Mouse (Mus musculus): ENCODE measurements around the gene Zswim9. TPM values are rescaled to one million over a fixed set of nuclear protein-coding genes. Genes with fewer than 3 reads are reported as not detected.

The Zswim9 gene
- polyA plus RNA-seq (2016; fragmentation: Nextera tagmentation; extraction: Ambion mirVana): 15.8 and 19.0 TPM in 2 replicates

DNA sequence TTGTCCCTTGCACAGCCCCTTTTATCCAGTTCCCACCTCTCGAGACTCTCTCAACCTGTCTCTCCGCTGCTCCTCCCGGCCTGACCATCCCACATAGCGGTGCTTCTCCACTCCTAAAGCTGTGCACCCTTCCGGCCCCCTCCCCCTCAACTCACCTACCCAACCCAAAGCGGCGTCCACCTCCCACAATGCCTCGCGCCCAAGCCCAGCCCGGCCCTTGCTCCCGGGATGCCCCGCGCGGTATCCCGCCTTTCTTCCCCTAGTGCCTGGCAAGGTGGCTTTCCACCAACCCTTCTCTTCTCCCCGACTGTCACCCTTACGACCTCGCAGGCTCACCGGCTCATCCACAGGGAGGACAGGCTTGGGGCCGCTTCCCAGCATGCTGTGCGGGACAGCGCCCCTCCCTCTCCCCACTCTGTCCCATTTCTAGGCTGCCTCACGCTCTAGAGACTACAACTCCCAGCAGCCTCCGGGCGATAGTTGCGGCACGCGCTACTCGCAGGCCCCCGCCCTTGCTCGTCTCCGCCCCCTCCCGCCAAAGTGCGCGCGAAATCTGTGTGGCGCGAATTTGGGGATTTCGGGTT is at the start of gene Zswim9:
Zswim9 (minus strand) TSS at position 414 of the 584 bp plus-strand sequence.
- Histone ChIP-seq H3K36me3 (replicated peaks) (peaks cover 63% of the 10 kb centered on the region), H3K9ac (peak within 1 kb of the TSS; percentile 70)

DNA sequence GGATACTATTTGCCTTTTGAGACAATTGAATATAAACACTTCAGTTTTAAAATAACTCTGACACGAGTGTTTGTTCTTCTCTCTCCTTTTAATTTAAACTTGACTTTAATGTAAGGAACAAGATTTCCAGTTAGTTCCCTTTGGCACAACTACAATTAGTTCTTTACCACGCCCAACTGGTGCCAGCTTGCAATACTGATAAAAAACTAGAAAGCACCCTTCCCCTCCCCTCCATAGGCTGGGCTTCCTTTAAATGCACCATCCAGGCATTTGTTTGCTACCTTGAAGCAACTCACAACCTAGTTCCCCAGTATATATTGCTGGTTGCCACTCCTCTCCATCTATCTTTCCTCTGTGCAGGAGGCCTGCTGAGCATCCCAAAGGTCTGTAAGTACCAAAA is 45.8 kb upstream of the Zswim9 start, which contains the start of gene Pla2g4c:
Pla2g4c (plus strand) TSS at position 340 of the 400 bp plus-strand sequence.
- ATAC-seq (ENCODE audit: low FRiP score): no peak
- no peak within 1 kb of the TSS for H3K9ac ChIP-seq
- H3K4me2 ChIP-seq: no peak within 1 kb of the TSS
- no peaks in the 10 kb centered on the region for H3K27me3 ChIP-seq
- no peaks in the 10 kb centered on the region for H3K9me3 ChIP-seq
- H3K36me3 ChIP-seq (replicated peaks): no peaks in the 10 kb centered on the region
- H3K4me1 ChIP-seq: no peaks in the 10 kb centered on the region
- WGBS: 90% methylated on average over 2 of the region's 2 CpGs
- H3K27ac ChIP-seq: no peak within 1 kb of the TSS
- no peak within 1 kb of the TSS for H3K4me3 ChIP-seq (replicated peaks)

More for the DNA sequence above, at the start of gene Zswim9:
- peak within 1 kb of the TSS; percentile 65 for H3K4me3 ChIP-seq (replicated peaks)
- H3K27me3 ChIP-seq: no peaks in the 10 kb centered on the region
- no peaks in the 10 kb centered on the region for H3K9me3 ChIP-seq
- peak within 1 kb of the TSS; percentile 91 for H3K27ac ChIP-seq
- peaks cover 6% of the 10 kb centered on the region for H3K4me1 ChIP-seq
- WGBS: under 1% methylated on average over 39 of the region's 39 CpGs
- peak; percentile 97 for ATAC-seq (ENCODE audit: low FRiP score)
- H3K4me2 ChIP-seq: peak within 1 kb of the TSS; percentile 63

DNA sequence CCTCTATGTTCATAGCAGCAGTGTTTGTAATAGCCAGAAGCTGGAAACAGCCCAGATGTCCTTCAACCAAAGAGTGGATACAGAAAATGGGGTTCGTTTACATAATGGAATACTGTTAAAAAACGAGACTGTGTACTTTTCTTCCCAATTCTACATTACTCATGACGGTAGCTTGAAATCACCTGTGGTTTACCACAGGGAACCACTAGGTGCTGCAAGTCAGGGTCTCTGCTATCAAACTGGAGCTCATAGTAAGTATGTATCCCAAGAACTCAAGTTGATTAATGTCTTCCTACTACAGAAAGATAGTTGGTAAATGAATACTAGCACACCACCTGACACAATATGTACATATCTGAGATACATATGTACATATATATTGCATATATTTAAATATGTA is 42.9 kb upstream of the Zswim9 start:
- H3K4me3 ChIP-seq (replicated peaks): no peak overlapping the region
- ATAC-seq (ENCODE audit: low FRiP score): no peak
- no peaks in the 10 kb centered on the region for H3K4me1 ChIP-seq
- no peaks in the 10 kb centered on the region for H3K27me3 ChIP-seq
- H3K9me3 ChIP-seq: no peaks in the 10 kb centered on the region
- WGBS: 94% methylated on average over 3 of the region's 3 CpGs
- H3K27ac ChIP-seq: no peak overlapping the region
- no peaks in the 10 kb centered on the region for H3K36me3 ChIP-seq (replicated peaks)
- no peak overlapping the region for H3K4me2 ChIP-seq
- H3K9ac ChIP-seq: no peak overlapping the region

DNA sequence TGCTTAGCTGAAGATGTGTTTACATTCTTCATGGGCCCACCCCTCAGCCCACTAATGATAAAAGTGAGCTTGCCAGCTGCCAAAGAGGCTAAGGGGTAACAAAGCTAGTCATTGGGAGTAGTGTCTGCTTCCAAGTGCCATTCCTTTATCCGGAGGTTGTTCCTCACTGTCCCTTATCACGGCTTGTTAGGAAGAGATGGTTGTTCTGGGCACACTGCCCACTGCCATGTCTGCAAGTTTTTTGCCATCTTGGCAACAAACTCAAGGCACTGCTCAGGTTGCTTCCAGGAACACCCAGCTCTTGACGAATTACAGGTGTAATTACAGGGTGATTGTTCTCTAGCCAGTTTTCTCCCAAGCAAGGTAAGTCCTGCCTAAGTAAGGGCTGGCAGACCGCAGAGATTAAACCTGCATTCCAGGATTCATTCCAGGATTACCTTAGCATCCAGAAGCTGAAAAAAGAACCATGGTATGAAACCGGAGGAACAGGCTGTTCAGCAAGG is 35.6 kb upstream of the Zswim9 start:
- Histone ChIP-seq H3K27ac (no peak overlapping the region), H3K27me3 (no peaks in the 10 kb centered on the region), H3K4me2 (no peak overlapping the region), H3K4me1 (no peaks in the 10 kb centered on the region), H3K4me3 (replicated peaks) (no peak overlapping the region), H3K9ac (no peak overlapping the region), H3K36me3 (replicated peaks) (peaks cover 53% of the 10 kb centered on the region), H3K9me3 (no peaks in the 10 kb centered on the region)
- WGBS: 89% methylated on average over 5 of the region's 5 CpGs
- no peak for ATAC-seq (ENCODE audit: low FRiP score)

DNA sequence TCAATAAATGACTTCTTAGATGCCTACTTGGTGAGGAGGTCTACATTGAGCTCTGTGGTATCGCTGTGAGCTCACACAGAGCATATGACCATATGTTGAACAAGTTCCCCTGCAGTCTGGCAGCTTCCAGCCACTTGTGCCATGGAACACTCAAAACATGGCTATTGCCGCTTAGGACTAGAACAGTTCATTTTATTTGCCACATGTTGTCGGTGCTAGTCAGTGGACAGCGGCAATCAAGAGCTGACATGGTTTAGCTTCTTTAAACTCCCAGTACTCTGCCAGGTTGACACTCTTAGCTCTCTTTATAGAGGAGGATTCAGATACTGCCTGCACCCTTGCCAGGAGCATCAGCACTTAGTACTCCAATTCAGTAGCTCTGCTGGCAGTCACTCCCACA is 32.9 kb upstream of the Zswim9 start:
- H3K27ac ChIP-seq: no peak overlapping the region
- no peak overlapping the region for H3K4me3 ChIP-seq (replicated peaks)
- peaks cover 80% of the 10 kb centered on the region for H3K36me3 ChIP-seq (replicated peaks)
- no peaks in the 10 kb centered on the region for H3K27me3 ChIP-seq
- WGBS: 91% methylated on average over 4 of the region's 4 CpGs
- H3K9ac ChIP-seq: no peak overlapping the region
- no peak for ATAC-seq (ENCODE audit: low FRiP score)
- H3K4me2 ChIP-seq: no peak overlapping the region
- no peaks in the 10 kb centered on the region for H3K9me3 ChIP-seq
- H3K4me1 ChIP-seq: no peaks in the 10 kb centered on the region

DNA sequence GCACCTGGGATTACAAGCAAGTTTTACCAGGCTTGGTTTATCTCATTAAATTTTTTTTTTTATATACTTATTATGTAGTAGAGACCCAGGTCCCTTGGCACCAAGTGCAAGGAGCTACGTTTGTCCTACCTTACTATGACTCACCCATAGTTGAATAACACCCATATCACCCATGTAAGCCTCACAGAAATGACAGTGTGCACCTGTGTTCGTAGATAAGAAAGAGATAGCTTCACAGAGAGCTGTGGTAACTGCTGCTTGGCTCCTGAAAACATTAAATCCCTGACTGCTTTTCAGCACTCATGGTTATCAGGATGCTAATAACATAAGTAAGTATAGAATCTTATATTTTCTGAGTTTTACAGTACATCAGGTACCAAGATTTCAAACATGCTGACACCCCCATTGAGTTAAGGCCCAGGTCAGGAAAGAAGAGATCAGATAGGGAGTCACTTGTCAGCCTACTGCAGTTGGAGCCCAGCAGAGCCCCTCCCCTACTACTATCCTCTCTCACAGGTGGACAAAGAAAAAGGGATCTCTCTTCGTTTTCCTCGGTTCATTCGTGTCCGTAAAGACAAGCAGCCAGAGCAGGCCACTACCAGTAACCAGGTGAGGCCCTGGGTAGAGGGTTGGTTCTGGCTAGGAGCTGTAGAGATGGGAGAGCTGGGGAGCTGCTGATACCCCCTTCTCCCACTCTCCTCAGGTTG is 32.1 kb upstream of the Zswim9 start:
- no peaks in the 10 kb centered on the region for H3K4me1 ChIP-seq
- no peaks in the 10 kb centered on the region for H3K9me3 ChIP-seq
- no peak overlapping the region for H3K9ac ChIP-seq
- no peaks in the 10 kb centered on the region for H3K27me3 ChIP-seq
- WGBS: 93% methylated on average over 6 of the region's 6 CpGs
- H3K27ac ChIP-seq: no peak overlapping the region
- H3K4me3 ChIP-seq (replicated peaks): no peak overlapping the region
- no peak for ATAC-seq (ENCODE audit: low FRiP score)
- no peak overlapping the region for H3K4me2 ChIP-seq
- peaks cover 87% of the 10 kb centered on the region for H3K36me3 ChIP-seq (replicated peaks)

DNA sequence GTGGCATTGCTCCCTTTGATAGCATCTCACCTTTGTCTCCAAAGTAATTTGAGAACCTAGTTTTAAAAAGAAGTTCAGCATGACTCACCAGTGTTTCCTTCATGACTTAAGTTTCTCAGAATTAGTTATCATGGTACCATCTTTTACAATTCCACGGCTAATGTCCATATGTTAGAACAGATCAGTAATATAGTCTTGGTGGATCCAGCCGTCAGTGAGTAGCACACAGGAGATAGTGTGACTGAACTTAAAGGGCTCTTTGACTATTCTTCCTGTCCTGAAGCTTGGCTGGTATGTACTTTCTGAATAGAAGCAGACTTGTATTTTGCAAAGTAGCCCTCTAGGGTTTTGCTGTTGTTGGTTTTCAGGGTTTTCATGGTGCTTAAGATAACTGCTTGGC is 30.9 kb upstream of the Zswim9 start:
- 96% methylated on average over 2 of the region's 2 CpGs for WGBS
- no peak overlapping the region for H3K4me2 ChIP-seq
- no peak overlapping the region for H3K4me3 ChIP-seq (replicated peaks)
- H3K9me3 ChIP-seq: no peaks in the 10 kb centered on the region
- no peaks in the 10 kb centered on the region for H3K4me1 ChIP-seq
- peaks cover 94% of the 10 kb centered on the region for H3K36me3 ChIP-seq (replicated peaks)
- H3K9ac ChIP-seq: no peak overlapping the region
- no peak for ATAC-seq (ENCODE audit: low FRiP score)
- no peak overlapping the region for H3K27ac ChIP-seq
- H3K27me3 ChIP-seq: no peaks in the 10 kb centered on the region

DNA sequence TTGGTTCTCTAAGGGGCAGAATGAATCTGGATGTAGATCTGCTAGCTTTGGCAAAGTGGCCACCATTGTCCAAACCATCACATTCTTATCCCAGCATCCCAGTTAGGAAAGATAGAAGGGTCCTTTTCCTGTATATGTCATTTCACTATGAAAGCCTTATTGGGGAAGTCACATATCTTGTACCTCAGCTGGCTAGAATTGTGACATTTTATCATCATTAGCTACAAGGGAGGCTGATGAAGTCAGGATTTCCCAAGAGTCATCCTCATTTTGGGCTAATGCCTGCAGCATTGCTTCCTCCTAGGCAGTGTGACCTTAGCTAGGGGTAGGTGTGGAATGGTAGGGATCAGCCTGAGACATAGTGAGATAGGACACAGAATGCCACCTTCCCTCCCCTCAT is 24.9 kb upstream of the Zswim9 start:
- Histone ChIP-seq H3K9ac (no peak overlapping the region), H3K36me3 (replicated peaks) (peaks cover 95% of the 10 kb centered on the region), H3K27me3 (no peaks in the 10 kb centered on the region), H3K4me2 (no peak overlapping the region), H3K4me1 (no peaks in the 10 kb centered on the region), H3K27ac (no peak overlapping the region), H3K4me3 (replicated peaks) (no peak overlapping the region), H3K9me3 (no peaks in the 10 kb centered on the region)
- no peak for ATAC-seq (ENCODE audit: low FRiP score)

DNA sequence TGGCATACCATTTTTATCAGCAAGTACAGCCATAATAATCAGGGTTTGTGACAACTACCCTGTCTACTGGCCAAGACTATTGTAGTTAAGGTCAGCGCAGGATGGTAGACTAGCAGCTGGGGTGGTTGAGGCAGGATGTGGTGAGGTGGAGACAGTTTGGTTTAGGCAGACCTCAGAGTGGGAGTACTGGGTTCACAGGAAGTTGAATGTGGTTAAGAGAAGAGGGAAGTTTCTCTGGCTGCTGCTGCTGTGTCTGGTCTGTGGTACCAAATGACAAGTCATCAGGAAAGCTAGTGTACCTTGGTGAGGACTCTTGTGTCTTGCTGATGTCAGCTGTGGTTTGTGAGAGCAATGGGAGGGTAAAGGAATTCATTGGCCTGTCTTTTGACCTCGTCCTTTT is 24.3 kb upstream of the Zswim9 start:
- no peak overlapping the region for H3K9ac ChIP-seq
- 84% methylated on average over 2 of the region's 2 CpGs for WGBS
- no peaks in the 10 kb centered on the region for H3K4me1 ChIP-seq
- H3K4me3 ChIP-seq (replicated peaks): no peak overlapping the region
- peaks cover 95% of the 10 kb centered on the region for H3K36me3 ChIP-seq (replicated peaks)
- no peak for ATAC-seq (ENCODE audit: low FRiP score)
- H3K27me3 ChIP-seq: no peaks in the 10 kb centered on the region
- no peak overlapping the region for H3K27ac ChIP-seq
- no peak overlapping the region for H3K4me2 ChIP-seq
- no peaks in the 10 kb centered on the region for H3K9me3 ChIP-seq

DNA sequence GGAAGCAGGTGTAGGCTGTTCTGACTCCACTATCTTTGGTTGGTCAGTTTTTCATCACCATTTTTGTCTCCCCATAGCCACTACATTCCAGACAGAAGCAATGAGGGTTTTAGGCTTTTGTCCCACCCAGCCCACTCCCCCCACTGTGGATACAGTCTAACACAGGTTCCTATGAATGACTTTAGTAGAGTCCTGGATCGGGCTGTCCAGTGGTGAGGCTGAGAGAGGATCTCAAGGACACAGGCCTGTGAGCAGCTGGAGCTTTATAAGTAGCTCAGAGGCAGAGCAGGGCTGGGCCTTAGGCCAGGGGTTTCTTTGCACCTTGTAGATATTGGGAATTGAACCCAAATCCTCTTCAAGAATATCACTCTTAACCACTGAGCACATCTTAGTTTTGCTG is 23.1 kb upstream of the Zswim9 start:
- H3K4me3 ChIP-seq (replicated peaks): no peak overlapping the region
- 83% methylated on average over 1 of the region's 1 CpGs for WGBS
- H3K4me1 ChIP-seq: no peaks in the 10 kb centered on the region
- no peak overlapping the region for H3K9ac ChIP-seq
- H3K27ac ChIP-seq: no peak overlapping the region
- no peak overlapping the region for H3K4me2 ChIP-seq
- H3K36me3 ChIP-seq (replicated peaks): peaks cover 96% of the 10 kb centered on the region
- no peak for ATAC-seq (ENCODE audit: low FRiP score)
- no peaks in the 10 kb centered on the region for H3K9me3 ChIP-seq
- no peaks in the 10 kb centered on the region for H3K27me3 ChIP-seq

DNA sequence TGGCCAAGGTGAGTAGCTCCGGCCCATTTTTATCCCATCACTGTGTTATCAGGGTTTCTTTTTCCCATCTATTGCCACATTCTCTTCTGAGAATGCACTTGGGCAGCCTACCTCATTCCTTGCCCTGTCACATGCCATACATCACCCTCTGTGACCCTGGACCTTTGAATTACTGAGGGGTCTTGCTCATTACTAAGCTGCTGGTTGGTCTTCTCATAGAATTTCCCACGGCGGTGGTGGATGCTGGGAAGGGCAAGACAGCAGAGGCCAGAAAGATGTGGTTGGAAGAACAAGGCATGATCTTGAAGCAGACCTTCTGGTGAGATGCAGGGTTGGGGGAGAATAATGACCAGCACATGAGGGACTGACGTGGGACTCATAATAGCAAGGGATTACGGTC is 20.3 kb upstream of the Zswim9 start:
- Histone ChIP-seq H3K4me1 (no peaks in the 10 kb centered on the region), H3K36me3 (replicated peaks) (peaks cover 100% of the 10 kb centered on the region), H3K9me3 (no peaks in the 10 kb centered on the region), H3K4me2 (no peak overlapping the region), H3K9ac (no peak overlapping the region), H3K4me3 (replicated peaks) (no peak overlapping the region), H3K27me3 (no peaks in the 10 kb centered on the region), H3K27ac (no peak overlapping the region)
- ATAC-seq (ENCODE audit: low FRiP score): no peak
- WGBS: 95% methylated on average over 5 of the region's 5 CpGs

DNA sequence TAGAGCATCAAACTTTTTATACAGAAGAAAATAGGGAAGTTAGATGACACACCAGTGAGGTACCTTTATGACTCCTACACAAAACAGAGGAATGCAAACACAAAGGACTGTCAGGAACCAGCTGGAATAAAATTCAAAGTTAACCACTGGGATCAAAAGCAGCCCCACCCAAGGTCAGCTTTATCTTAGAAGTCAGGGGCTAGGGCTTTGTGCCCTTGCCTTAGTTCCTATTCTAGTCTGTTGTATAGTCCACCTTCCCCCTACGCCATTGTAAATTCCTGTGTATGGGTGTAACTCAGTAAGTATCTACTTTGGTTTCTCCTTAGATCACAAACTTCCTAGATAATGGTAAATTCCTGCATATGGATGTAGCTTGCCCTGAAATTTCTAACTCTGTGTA is 19.1 kb upstream of the Zswim9 start:
- Histone ChIP-seq H3K27me3 (no peaks in the 10 kb centered on the region), H3K4me2 (no peak overlapping the region), H3K9me3 (no peaks in the 10 kb centered on the region), H3K27ac (no peak overlapping the region), H3K4me1 (no peaks in the 10 kb centered on the region), H3K36me3 (replicated peaks) (peaks cover 100% of the 10 kb centered on the region), H3K4me3 (replicated peaks) (no peak overlapping the region), H3K9ac (no peak overlapping the region)
- no peak for ATAC-seq (ENCODE audit: low FRiP score)
- 94% methylated on average over 1 of the region's 1 CpGs for WGBS

DNA sequence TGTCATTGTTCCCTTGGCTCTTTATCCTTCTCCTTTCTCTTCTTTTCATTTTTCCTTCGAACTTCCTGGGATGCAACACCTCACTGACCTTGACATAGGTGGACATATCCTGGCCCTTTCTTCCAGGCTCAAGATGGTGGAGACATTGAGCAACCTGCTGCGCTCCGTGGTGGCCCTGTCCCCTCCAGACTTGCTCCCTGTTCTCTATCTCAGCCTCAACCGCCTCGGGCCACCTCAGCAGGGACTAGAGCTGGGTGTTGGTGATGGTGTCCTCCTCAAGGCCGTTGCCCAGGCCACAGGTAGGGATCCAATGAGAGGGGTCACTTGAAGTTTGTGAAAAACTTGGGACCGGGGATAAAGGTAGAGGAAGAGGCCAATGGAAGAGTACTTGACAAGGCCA is 16.7 kb upstream of the Zswim9 start:
- no peak overlapping the region for H3K4me3 ChIP-seq (replicated peaks)
- no peak overlapping the region for H3K9ac ChIP-seq
- no peak overlapping the region for H3K27ac ChIP-seq
- H3K4me2 ChIP-seq: no peak overlapping the region
- no peaks in the 10 kb centered on the region for H3K4me1 ChIP-seq
- H3K36me3 ChIP-seq (replicated peaks): peaks cover 98% of the 10 kb centered on the region
- no peak for ATAC-seq (ENCODE audit: low FRiP score)
- H3K9me3 ChIP-seq: no peaks in the 10 kb centered on the region
- no peaks in the 10 kb centered on the region for H3K27me3 ChIP-seq
- WGBS: 90% methylated on average over 7 of the region's 7 CpGs
